Mouse (Mus musculus) C2C12 (cell line): ENCODE results near the gene Appbp2. TPM values are rescaled to one million over a fixed set of nuclear protein-coding genes. Genes with fewer than 3 reads are reported as not detected.

Experiments
- H3K27me3 ChIP-seq: one replicate; pipeline ENCODE4 v1.6.1; 2011; ENCODE audit not compliant: control insufficient read depth, insufficient read depth, insufficient read length
- H3K36me3 ChIP-seq: one replicate; pipeline ENCODE4 v1.6.1; 2011; ENCODE audit not compliant: control insufficient read depth, insufficient read depth
- H3K4me3 ChIP-seq: one replicate; pipeline ENCODE4 v1.5.1; 2011; ENCODE audit warnings: mild to moderate bottlenecking, control low read depth; ENCODE audit not compliant: poor library complexity, insufficient read depth, severe bottlenecking
- H3K79me2 ChIP-seq: one replicate; pipeline ENCODE4 v1.6.1; 2011; ENCODE audit not compliant: control insufficient read depth, insufficient read depth
- H3K79me3 ChIP-seq: one replicate; pipeline ENCODE4 v1.6.1; 2011; ENCODE audit warnings: low read depth, control low read depth
- H3ac ChIP-seq: one replicate; pipeline ENCODE3; 2011; ENCODE audit warnings: low read depth; ENCODE audit not compliant: control insufficient read depth, insufficient read length
- CEBPB ChIP-seq: IDR thresholded peaks from one replicate; pipeline ENCODE4 v1.6.1; 2011; ENCODE audit warnings: low read depth, mild to moderate bottlenecking, control low read depth, moderate library complexity
- CTCF ChIP-seq: IDR thresholded peaks from one replicate; pipeline ENCODE4 v1.5.1; 2011; ENCODE audit not compliant: control insufficient read depth, insufficient read depth, insufficient read length
- FOSL1 ChIP-seq: IDR thresholded peaks from one replicate; pipeline ENCODE4 v1.8.0; 2011; ENCODE audit warnings: mild to moderate bottlenecking, low read length; ENCODE audit not compliant: poor library complexity, insufficient read depth, severe bottlenecking
- MAX ChIP-seq: IDR thresholded peaks from one replicate; pipeline ENCODE4 v1.6.1; 2011; ENCODE audit warnings: mild to moderate bottlenecking, control low read depth
- MYOD1 ChIP-seq: IDR thresholded peaks from one replicate; pipeline ENCODE4 v1.6.1; 2011; ENCODE audit warnings: low read depth; ENCODE audit not compliant: control insufficient read depth, insufficient read length
- MYOG ChIP-seq: IDR thresholded peaks from one replicate; pipeline ENCODE4 v1.6.1; 2011; ENCODE audit not compliant: control insufficient read depth, insufficient read length; ENCODE audit errors: extremely low read depth
- USF1 ChIP-seq: IDR thresholded peaks from one replicate; pipeline ENCODE4 v1.6.1; 2011; ENCODE audit warnings: low read depth, mild to moderate bottlenecking, control low read depth, moderate library complexity
- polyA plus RNA-seq: library from polyadenylated mRNA; unstranded; fragments of >200 nt; fragmentation: generic; extraction: Trizol; gene quantifications from one replicate; pipeline ENCODE4 v1.2.1, GENCODE M21; 2012; ENCODE audit warnings: missing spikeins

Appbp2 gene
- polyA plus RNA-seq, 1 experiment = 8.7 TPM

DNA sequence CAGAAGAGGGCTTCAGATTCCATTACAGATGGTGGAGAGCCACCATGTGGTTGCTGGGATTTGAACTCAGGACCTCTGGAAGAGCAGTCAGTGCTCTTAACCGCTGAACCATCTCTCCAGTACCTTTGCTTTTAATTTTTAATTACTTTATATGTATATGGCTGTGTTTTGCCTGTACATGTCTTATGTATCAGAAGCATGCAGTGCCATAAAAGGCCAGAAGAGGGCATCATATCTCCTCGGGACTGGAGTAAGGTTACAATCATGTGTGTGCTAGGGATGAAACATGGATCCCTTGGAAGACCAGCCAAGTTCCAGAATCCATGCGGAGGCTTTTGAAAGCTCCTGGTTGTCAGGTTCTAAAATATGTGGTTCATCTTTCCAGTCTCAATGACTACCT, 35.7 kb upstream of the Appbp2 start:
- no peak overlapping the region for H3K4me3 ChIP-seq
- H3K36me3 ChIP-seq = no peaks in the 10 kb centered on the region
- no peak for TF ChIP-seq USF1
- no peak for TF ChIP-seq CEBPB
- no peak for TF ChIP-seq MYOG
- TF ChIP-seq FOSL1 = no peak
- TF ChIP-seq MYOD1 = no peak
- no peak for TF ChIP-seq MAX
- TF ChIP-seq CTCF = no peak
- H3K79me2 ChIP-seq = no peaks in the 10 kb centered on the region
- no peak overlapping the region for H3ac ChIP-seq
- H3K27me3 ChIP-seq = no peaks in the 10 kb centered on the region
- no peaks in the 10 kb centered on the region for H3K79me3 ChIP-seq

GRCm38 (mm10) chr11:85267393-85267792, 32.5 kb upstream of the Appbp2 start:
- Histone ChIP-seq H3ac (no peak overlapping the region), H3K27me3 (no peaks in the 10 kb centered on the region), H3K79me3 (no peaks in the 10 kb centered on the region), H3K79me2 (no peaks in the 10 kb centered on the region), H3K4me3 (no peak overlapping the region), H3K36me3 (no peaks in the 10 kb centered on the region)
- TF ChIP-seq MYOD1 = no peak

DNA sequence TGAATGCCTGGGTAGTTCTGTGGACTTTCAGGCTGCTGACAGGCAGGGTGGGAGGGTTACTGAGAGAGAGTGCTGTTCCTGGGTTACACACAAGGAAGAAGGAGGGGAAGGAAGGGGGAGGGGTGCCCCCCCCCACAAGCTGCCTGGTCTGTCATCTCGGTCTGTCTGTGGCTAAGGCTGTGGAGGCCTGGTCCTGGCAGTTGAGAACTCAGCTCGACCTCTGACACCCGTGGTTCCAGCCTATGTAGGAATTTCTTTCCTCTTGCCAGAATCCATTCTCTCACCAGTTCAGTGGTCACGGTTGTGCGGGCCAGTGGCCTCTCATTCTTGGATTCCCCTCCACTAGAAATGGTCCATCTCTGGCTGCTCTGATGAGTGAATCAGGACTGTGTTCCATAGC, 29.7 kb upstream of the Appbp2 start:
- Histone ChIP-seq H3K27me3 (no peaks in the 10 kb centered on the region), H3K4me3 (no peak overlapping the region), H3ac (no peak overlapping the region), H3K36me3 (no peaks in the 10 kb centered on the region), H3K79me3 (no peaks in the 10 kb centered on the region), H3K79me2 (no peaks in the 10 kb centered on the region)
- no peak for TF ChIP-seq CEBPB
- no peak for TF ChIP-seq USF1
- TF ChIP-seq FOSL1 = no peak

GRCm38 (mm10) chr11:85261192-85261591, 26.3 kb upstream of the Appbp2 start:
- Histone ChIP-seq H3K4me3 (no peak overlapping the region), H3K79me3 (no peaks in the 10 kb centered on the region), H3ac (no peak overlapping the region), H3K79me2 (no peaks in the 10 kb centered on the region), H3K27me3 (no peaks in the 10 kb centered on the region), H3K36me3 (no peaks in the 10 kb centered on the region)
- TF ChIP-seq MAX = no peak
- TF ChIP-seq FOSL1 = no peak
- no peak for TF ChIP-seq MYOD1

DNA sequence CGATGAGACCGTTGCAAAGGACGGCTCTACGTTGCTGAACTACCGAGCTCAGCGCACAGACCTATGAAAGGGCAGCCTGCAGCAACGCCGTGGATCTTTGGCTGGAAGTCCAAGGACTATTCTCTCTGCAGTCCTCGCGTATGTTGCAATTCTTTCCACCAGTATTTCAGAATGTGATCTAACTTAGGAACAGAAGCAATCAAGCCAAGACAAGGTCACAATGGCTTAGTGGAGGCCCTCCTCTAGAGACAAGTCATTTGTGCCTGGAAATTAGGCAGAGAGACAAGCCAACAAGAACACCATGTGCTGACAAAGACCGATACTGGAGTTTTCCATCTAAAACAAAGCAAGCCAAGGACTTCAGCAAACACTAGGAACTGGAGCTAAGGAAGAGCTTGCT, 24.0 kb upstream of the Appbp2 start:
- TF ChIP-seq MYOD1 (no peak), CEBPB (no peak), MYOG (no peak), USF1 (no peak), MAX (no peak), FOSL1 (no peak), CTCF (no peak)
- no peak overlapping the region for H3ac ChIP-seq
- H3K79me3 ChIP-seq = no peaks in the 10 kb centered on the region
- no peak overlapping the region for H3K4me3 ChIP-seq
- no peaks in the 10 kb centered on the region for H3K27me3 ChIP-seq
- no peaks in the 10 kb centered on the region for H3K79me2 ChIP-seq
- H3K36me3 ChIP-seq = no peaks in the 10 kb centered on the region

GRCm38 (mm10) chr11:85255471-85256027, 20.6 kb upstream of the Appbp2 start:
- H3K79me3 ChIP-seq = no peaks in the 10 kb centered on the region
- H3ac ChIP-seq = no peak overlapping the region
- no peaks in the 10 kb centered on the region for H3K79me2 ChIP-seq
- no peaks in the 10 kb centered on the region for H3K27me3 ChIP-seq
- no peak overlapping the region for H3K4me3 ChIP-seq
- H3K36me3 ChIP-seq = no peaks in the 10 kb centered on the region
- TF ChIP-seq MAX (no peak), USF1 (no peak), FOSL1 (no peak), MYOD1 (no peak), CEBPB (no peak), MYOG (no peak), CTCF (no peak)

GRCm38 (mm10) chr11:85253641-85254040, 18.7 kb upstream of the Appbp2 start:
- H3K79me3 ChIP-seq = no peaks in the 10 kb centered on the region
- H3ac ChIP-seq = no peak overlapping the region
- H3K27me3 ChIP-seq = no peaks in the 10 kb centered on the region
- H3K79me2 ChIP-seq = no peaks in the 10 kb centered on the region
- H3K36me3 ChIP-seq = no peaks in the 10 kb centered on the region
- TF ChIP-seq MYOG (no peak), FOSL1 (no peak), MYOD1 (no peak), CEBPB (no peak), CTCF (no peak), MAX (no peak), USF1 (no peak)
- no peak overlapping the region for H3K4me3 ChIP-seq
